Mouse (Mus musculus) forebrain, embryonic 12.5 days (tissue): ENCODE measurements at regions not wholly inside any gene's neighbourhood (a gene's known extent, or its start where the extent isn't known, plus 50 kb on each side); places are given as distances from the start of the nearest gene placed in this dataset.

Experiments used
- ATAC-seq: fragments of 200-750 bp; cut with Nextera tagmentation; 2 replicates; pipeline ENCODE4 v1.8.0; 2017; ENCODE audit warnings: moderate TSS enrichment; ENCODE audit not compliant: low FRiP score
- H3K27ac ChIP-seq: fragments of 300-500 bp; sonication (generic); 2 replicates; pipeline ENCODE4 v1.5.1; 2016; ENCODE audit warnings: mild to moderate bottlenecking
- H3K27me3 ChIP-seq: fragments of 300-500 bp; sonication (generic); 2 replicates; pipeline ENCODE4 v1.6.1; 2016; ENCODE audit warnings: mild to moderate bottlenecking
- H3K36me3 ChIP-seq: fragments of 300-500 bp; sonication (generic); replicated peaks from 2 replicates; pipeline ENCODE4 v1.6.1; 2016; ENCODE audit warnings: mild to moderate bottlenecking
- H3K4me1 ChIP-seq: fragments of 300-500 bp; sonication (generic); 2 replicates; pipeline ENCODE4 v1.6.1; 2016
- H3K4me2 ChIP-seq: fragments of 300-500 bp; sonication (generic); 2 replicates; pipeline ENCODE4 v1.6.1; 2016; ENCODE audit warnings: mild to moderate bottlenecking, moderate library complexity
- H3K4me3 ChIP-seq: fragments of 300-500 bp; sonication (generic); replicated peaks from 2 replicates; pipeline ENCODE4 v1.5.1; 2016; ENCODE audit warnings: mild to moderate bottlenecking
- H3K9ac ChIP-seq: fragments of 300-500 bp; sonication (generic); 2 replicates; pipeline ENCODE4 v1.6.1; 2016; ENCODE audit warnings: mild to moderate bottlenecking
- H3K9me3 ChIP-seq: fragments of 300-500 bp; sonication (generic); 2 replicates; pipeline ENCODE4 v1.6.1; 2016
- WGBS: fragments of 180-500 bp; shearing (Covaris S2); methylation state at CpG from one replicate; pipeline ENCODE4 v1.1.7; 2016; 5-methylcytosine and 5-hydroxymethylcytosine counted together

GRCm38 (mm10) chr19:30354981-30355380 lies 122.2 kb downstream of the Mbl2 start:
- 28% methylated on average over 4 of the region's 4 CpGs for WGBS
- no peak for ATAC-seq
- Histone ChIP-seq H3K27me3 (no peaks in the 10 kb centered on the region), H3K27ac (no peak overlapping the region), H3K4me2 (no peak overlapping the region), H3K9ac (no peak overlapping the region), H3K4me3 (no peak overlapping the region), H3K9me3 (no peaks in the 10 kb centered on the region), H3K36me3 (no peaks in the 10 kb centered on the region), H3K4me1 (no peaks in the 10 kb centered on the region)

- no peak overlapping the region for H3K9ac ChIP-seq
- no peaks in the 10 kb centered on the region for H3K4me1 ChIP-seq
- no peak for ATAC-seq
- H3K4me3 ChIP-seq = no peak overlapping the region
- WGBS = 64% methylated on average over 6 of the region's 6 CpGs
- no peak overlapping the region for H3K27ac ChIP-seq
- no peaks in the 10 kb centered on the region for H3K9me3 ChIP-seq
- no peak overlapping the region for H3K4me2 ChIP-seq
- H3K27me3 ChIP-seq = no peaks in the 10 kb centered on the region
- no peaks in the 10 kb centered on the region for H3K36me3 ChIP-seq
These were observed 126.2 kb downstream of the Mbl2 start for GRCm38 (mm10) chr19:30358961-30359360.

- 81% methylated on average over 5 of the region's 5 CpGs for WGBS
- Histone ChIP-seq H3K36me3 (no peaks in the 10 kb centered on the region), H3K27ac (no peak overlapping the region), H3K9me3 (no peaks in the 10 kb centered on the region), H3K4me2 (no peak overlapping the region), H3K9ac (no peak overlapping the region), H3K4me3 (no peak overlapping the region), H3K27me3 (no peaks in the 10 kb centered on the region), H3K4me1 (no peaks in the 10 kb centered on the region)
- ATAC-seq = no peak
These were observed 139.2 kb downstream of the Mbl2 start for GRCm38 (mm10) chr19:30371901-30372300.

DNA sequence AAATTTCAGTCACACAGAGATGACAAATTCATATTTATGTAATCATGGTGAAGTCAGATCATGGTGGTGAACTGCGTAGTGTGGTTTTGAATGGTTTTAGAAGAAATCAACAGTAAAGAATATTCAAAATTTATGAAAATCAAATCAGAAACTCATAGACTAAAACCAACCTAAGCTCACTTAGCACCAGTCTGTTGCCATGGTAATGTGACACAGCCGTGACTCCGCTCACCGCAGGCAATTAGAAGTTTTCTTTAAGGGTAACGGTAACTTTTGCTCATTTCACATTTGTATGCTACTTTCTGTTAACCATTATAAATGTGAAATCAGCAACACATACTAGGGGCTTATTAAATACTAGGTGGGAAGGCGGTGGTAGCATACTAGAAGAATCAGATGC lies 147.0 kb downstream of the Mbl2 start:
- H3K4me1 ChIP-seq = no peaks in the 10 kb centered on the region
- no peaks in the 10 kb centered on the region for H3K9me3 ChIP-seq
- no peak overlapping the region for H3K9ac ChIP-seq
- H3K4me2 ChIP-seq = no peak overlapping the region
- H3K4me3 ChIP-seq = no peak overlapping the region
- no peaks in the 10 kb centered on the region for H3K36me3 ChIP-seq
- no peaks in the 10 kb centered on the region for H3K27me3 ChIP-seq
- H3K27ac ChIP-seq = no peak overlapping the region
- WGBS = 70% methylated on average over 6 of the region's 6 CpGs
- ATAC-seq = no peak

- no peak for ATAC-seq
- Histone ChIP-seq H3K9ac (no peak overlapping the region), H3K4me1 (no peaks in the 10 kb centered on the region), H3K9me3 (no peaks in the 10 kb centered on the region), H3K36me3 (no peaks in the 10 kb centered on the region), H3K27me3 (no peaks in the 10 kb centered on the region), H3K4me3 (no peak overlapping the region), H3K27ac (no peak overlapping the region), H3K4me2 (no peak overlapping the region)
- WGBS = 86% methylated on average over 6 of the region's 6 CpGs
These were observed 147.9 kb downstream of the Mbl2 start for GRCm38 (mm10) chr19:30380515-30381206.

GRCm38 (mm10) chr19:30393791-30394190 lies 155.7 kb downstream of the Dkk1 start:
- WGBS = 60% methylated on average over 5 of the region's 5 CpGs
- Histone ChIP-seq H3K4me2 (no peak overlapping the region), H3K9ac (no peak overlapping the region), H3K36me3 (no peaks in the 10 kb centered on the region), H3K4me3 (no peak overlapping the region), H3K4me1 (no peaks in the 10 kb centered on the region), H3K27ac (no peak overlapping the region), H3K9me3 (no peaks in the 10 kb centered on the region), H3K27me3 (no peaks in the 10 kb centered on the region)
- ATAC-seq = no peak

GRCm38 (mm10) chr19:30406943-30407342 lies 142.5 kb downstream of the Dkk1 start:
- no peak overlapping the region for H3K4me3 ChIP-seq
- no peaks in the 10 kb centered on the region for H3K4me1 ChIP-seq
- WGBS = 68% methylated on average over 6 of the region's 6 CpGs
- ATAC-seq = no peak
- H3K9ac ChIP-seq = no peak overlapping the region
- H3K27me3 ChIP-seq = no peaks in the 10 kb centered on the region
- no peak overlapping the region for H3K4me2 ChIP-seq
- no peaks in the 10 kb centered on the region for H3K9me3 ChIP-seq
- no peak overlapping the region for H3K27ac ChIP-seq
- no peaks in the 10 kb centered on the region for H3K36me3 ChIP-seq

DNA sequence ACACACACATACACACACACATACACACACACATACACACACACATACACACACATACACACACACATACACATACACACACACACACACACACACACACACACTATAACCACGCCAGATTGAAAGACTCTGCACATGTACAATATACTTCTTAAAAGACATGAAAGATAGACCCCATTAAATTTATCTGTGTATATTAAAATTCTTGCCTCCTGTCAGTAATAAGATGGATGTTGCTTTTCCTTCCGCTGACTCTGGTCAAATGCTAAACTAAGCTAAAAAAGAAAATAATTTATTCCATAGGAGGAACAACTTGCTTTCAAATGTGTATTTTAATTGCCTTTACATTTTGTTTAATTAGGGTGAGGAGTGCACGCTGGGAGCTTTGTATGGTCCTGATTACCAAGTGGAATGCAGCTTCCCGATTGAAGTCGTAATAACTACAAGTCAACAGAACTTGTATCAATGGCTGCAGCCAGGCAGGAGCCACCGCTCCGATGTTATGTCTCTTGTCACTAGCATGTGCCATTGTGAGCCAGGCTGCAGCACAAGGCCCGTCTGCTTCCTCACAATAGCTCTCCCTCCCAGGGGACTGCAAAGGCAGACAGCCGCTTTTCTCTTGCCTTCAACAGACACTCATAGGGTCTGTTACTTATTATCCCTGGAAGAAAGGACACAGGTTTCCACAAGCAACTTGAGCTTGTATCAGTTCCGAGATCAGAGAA lies 129.7 kb downstream of the Dkk1 start:
- Histone ChIP-seq H3K9me3 (no peaks in the 10 kb centered on the region), H3K4me2 (peak overlapping the region; percentile 21), H3K27ac (no peak overlapping the region), H3K36me3 (no peaks in the 10 kb centered on the region), H3K9ac (no peak overlapping the region), H3K27me3 (peaks cover 5% of the 10 kb centered on the region; the same call in 1 of the 2 replicates), H3K4me1 (peaks cover 7% of the 10 kb centered on the region), H3K4me3 (no peak overlapping the region)
- ATAC-seq = peak; percentile 92
- WGBS = 10% methylated on average over 10 of the region's 10 CpGs

DNA sequence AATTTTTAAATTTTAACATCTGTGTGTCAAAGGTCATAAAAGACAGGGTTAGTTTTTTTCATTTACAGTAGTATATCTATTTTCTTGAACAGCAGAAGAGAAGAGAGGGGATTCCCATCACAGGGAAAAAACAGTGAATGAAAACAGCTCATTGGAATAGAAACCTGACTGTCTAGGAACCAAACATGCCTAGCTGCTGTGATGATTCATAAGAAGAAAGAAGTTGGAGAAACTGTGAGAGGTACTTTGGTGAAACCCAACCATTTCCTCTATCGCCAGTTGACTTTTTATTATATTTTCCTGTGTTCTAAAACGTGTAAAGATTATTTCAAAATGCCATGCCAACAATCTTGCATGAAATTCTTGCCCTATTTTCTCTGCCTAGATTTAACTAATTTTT lies 123.8 kb downstream of the Dkk1 start:
- 86% methylated on average over 2 of the region's 2 CpGs for WGBS
- peaks cover 5% of the 10 kb centered on the region; the same call in 1 of the 2 replicates for H3K4me1 ChIP-seq
- H3K27ac ChIP-seq = no peak overlapping the region
- H3K9me3 ChIP-seq = no peaks in the 10 kb centered on the region
- no peaks in the 10 kb centered on the region for H3K36me3 ChIP-seq
- no peak overlapping the region for H3K4me3 ChIP-seq
- no peak overlapping the region for H3K4me2 ChIP-seq
- H3K27me3 ChIP-seq = peaks cover 5% of the 10 kb centered on the region; the same call in 1 of the 2 replicates
- ATAC-seq = no peak
- no peak overlapping the region for H3K9ac ChIP-seq

- no peaks in the 10 kb centered on the region for H3K9me3 ChIP-seq
- 4% methylated on average over 2 of the region's 2 CpGs for WGBS
- ATAC-seq = no peak
- H3K36me3 ChIP-seq = no peaks in the 10 kb centered on the region
- H3K4me1 ChIP-seq = peaks cover 5% of the 10 kb centered on the region; the same call in 1 of the 2 replicates
- no peak overlapping the region for H3K4me3 ChIP-seq
- no peaks in the 10 kb centered on the region for H3K27me3 ChIP-seq
- no peak overlapping the region for H3K9ac ChIP-seq
- H3K4me2 ChIP-seq = no peak overlapping the region
- no peak overlapping the region for H3K27ac ChIP-seq
These were observed 122.0 kb downstream of the Dkk1 start for GRCm38 (mm10) chr19:30427484-30427883.

DNA sequence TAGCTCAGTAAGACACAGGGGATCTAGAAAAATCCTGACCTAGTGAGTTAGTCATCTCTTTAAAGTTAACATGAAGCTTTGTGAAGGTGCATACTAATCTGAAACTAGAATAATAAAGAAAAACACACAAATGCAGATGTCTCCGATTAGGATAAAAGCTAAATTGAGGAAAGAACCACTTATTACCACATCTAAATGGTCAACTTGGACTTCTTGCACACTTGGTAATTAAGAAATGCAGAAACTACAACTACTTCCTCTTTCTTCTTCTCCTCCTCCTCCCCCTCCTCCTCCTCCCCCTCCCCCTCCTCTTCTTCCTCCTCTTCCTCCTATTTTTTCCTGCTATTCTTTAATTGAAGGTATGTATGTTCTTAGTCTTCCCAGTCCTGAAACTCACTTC lies 116.3 kb downstream of the Dkk1 start:
- Histone ChIP-seq H3K27me3 (no peaks in the 10 kb centered on the region), H3K36me3 (no peaks in the 10 kb centered on the region), H3K4me1 (no peaks in the 10 kb centered on the region), H3K4me3 (no peak overlapping the region), H3K9me3 (no peaks in the 10 kb centered on the region), H3K27ac (no peak overlapping the region), H3K4me2 (no peak overlapping the region), H3K9ac (no peak overlapping the region)
- 95% methylated on average over 1 of the region's 1 CpGs for WGBS
- ATAC-seq = no peak

DNA sequence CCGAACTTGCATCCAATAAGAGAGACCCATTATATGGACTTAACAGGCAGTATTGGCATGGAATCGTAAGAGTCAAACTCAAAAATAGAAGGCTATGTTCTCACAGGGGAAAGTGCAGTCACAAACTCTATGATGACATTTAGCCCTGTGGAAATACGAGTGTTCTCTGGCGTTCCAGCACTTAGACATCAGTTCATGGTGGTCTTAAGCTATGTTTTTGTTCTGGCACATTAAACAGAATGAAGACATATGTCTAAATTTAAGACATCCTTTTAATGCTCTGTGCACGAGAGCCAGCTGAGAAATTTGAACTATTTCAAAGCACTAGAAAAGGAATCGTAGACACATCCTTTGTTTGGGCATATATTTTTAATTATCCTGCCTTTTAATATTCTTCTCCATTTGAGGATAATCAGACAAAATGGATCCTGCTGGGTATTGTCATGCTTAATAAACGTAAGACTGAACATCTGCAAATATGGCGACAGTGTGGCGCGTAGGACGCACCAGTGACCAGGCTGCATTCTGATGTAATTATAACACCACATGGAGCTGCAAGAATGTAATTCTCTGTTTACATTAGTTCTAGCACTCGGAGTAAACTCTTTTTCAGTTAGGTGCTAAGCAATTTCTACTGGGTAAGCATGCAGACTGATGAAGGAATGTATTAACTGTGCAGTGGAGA lies 114.3 kb downstream of the Dkk1 start:
- Histone ChIP-seq H3K36me3 (no peaks in the 10 kb centered on the region), H3K27ac (no peak overlapping the region), H3K9ac (no peak overlapping the region), H3K4me1 (no peaks in the 10 kb centered on the region), H3K4me3 (no peak overlapping the region), H3K4me2 (no peak overlapping the region), H3K9me3 (no peaks in the 10 kb centered on the region), H3K27me3 (no peaks in the 10 kb centered on the region)
- ATAC-seq = no peak
- WGBS = 78% methylated on average over 12 of the region's 12 CpGs
